Mouse (Mus musculus) small intestine, adult 2 months (tissue): Measurements from ENCODE around the gene 2210010C04Rik.
"Not testable (repeated sequence)": the region's sequence is repeated elsewhere in the genome, so short reads cannot be mapped to it uniquely, and the experiment has no call there.

Experiments used
- CTCF ChIP-seq: fragments of 200-500 bp; IDR thresholded peaks from 2 replicates; pipeline ENCODE4 v1.5.1; 2012; ENCODE audit warnings: low read depth, mild to moderate bottlenecking, control low read depth, inconsistent platforms, low read length, moderate library complexity, mixed read lengths; ENCODE audit not compliant: insufficient replicate concordance, insufficient read length; ENCODE audit errors: extremely low read depth
- POLR2A ChIP-seq: fragments of 200-500 bp; IDR thresholded peaks from 2 replicates; pipeline ENCODE4 v1.6.1; 2012; ENCODE audit warnings: low read depth, mild to moderate bottlenecking, control low read depth, inconsistent platforms, low read length, moderate library complexity

DNA sequence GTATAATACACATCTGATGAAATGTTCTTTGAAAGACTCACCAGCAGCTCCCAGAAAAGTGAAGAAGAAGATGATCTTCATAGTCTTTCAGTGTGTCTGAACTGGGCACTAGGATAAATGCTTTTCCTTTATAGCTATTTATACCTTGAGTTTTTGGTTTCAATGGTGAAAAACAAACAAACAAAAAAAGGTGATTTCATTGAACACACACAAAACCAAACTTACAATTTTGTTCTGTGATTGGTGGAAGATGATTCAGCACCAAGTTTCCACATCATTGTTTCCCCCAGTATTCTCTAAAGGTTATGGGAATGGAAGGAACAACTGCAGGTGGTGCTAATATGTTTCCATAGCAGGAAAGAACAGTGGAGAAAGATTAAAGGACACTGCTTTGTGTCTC, 35.9 kb downstream of the 2210010C04Rik start, which contains the start of gene Gm2663:
- TF ChIP-seq POLR2A, CTCF: not testable (repeated sequence)
